Mouse (Mus musculus): ENCODE results near the gene Usmg5. TPM values are rescaled to one million over a fixed set of nuclear protein-coding genes. Genes with fewer than 3 reads are reported as not detected.
"Not testable (repeated sequence)": the region's sequence is repeated elsewhere in the genome, so short reads cannot be mapped to it uniquely, and the experiment has no call there.

Usmg5 gene
- 323 and 617 TPM in 2 replicates for polyA plus RNA-seq (2012; rRNA removed)

- DNase-seq, result peak; percentile 98
- Histone ChIP-seq H3K27ac (ENCODE audit: insufficient read depth, low read depth, low read length) (peak within 1 kb of the TSS; percentile 97), H3K4me3 (ENCODE audit: insufficient read depth, low read depth, low read length) (peak within 1 kb of the TSS; percentile 89), H3K4me1 (ENCODE audit: control insufficient read depth, insufficient read depth, low read length) (peaks cover 12% of the 10 kb centered on the region; the same call in 1 of the 2 replicates), H3K36me3 (ENCODE audit: control insufficient read depth, insufficient read depth, low read length) (no peaks in the 10 kb centered on the region; the same call in none of the 2 replicates), H3K27me3 (replicated peaks; ENCODE audit: control insufficient read depth, insufficient read depth, low read length) (no peaks in the 10 kb centered on the region)
- TF ChIP-seq CTCF (conservative IDR thresholded peaks at IDR 0.05; ENCODE audit: insufficient read depth, insufficient read length, low read depth, low read length) (no peak), POLR2A (IDR thresholded peaks at IDR 0.05; ENCODE audit: low read depth, low read length) (peak; percentile 17)
- under 1% methylated on average over 56 of the region's 56 CpGs for WGBS
These were observed at the start of gene Usmg5, which contains the start of gene Pdcd11 for GRCm38 (mm10) chr19:47090550-47091156. Usmg5 (minus strand) TSS chr19:47090647. Pdcd11 (plus strand) TSS chr19:47090768.

GRCm38 (mm10) chr19:47139611-47140010 is 49.2 kb upstream of the Usmg5 start:
- not testable (repeated sequence) for H3K27me3 ChIP-seq (replicated peaks; ENCODE audit: control insufficient read depth, insufficient read depth, low read length); H3K4me1 ChIP-seq (ENCODE audit: control insufficient read depth, insufficient read depth, low read length); H3K4me3 ChIP-seq (ENCODE audit: insufficient read depth, low read depth, low read length); DNase-seq; H3K27ac ChIP-seq (ENCODE audit: insufficient read depth, low read depth, low read length); H3K36me3 ChIP-seq (ENCODE audit: control insufficient read depth, insufficient read depth, low read length)
- 55% methylated on average over 7 of the region's 7 CpGs for WGBS

- H3K27me3 ChIP-seq (replicated peaks; ENCODE audit: control insufficient read depth, insufficient read depth, low read length), result no peaks in the 10 kb centered on the region
- H3K36me3 ChIP-seq (ENCODE audit: control insufficient read depth, insufficient read depth, low read length), result no peaks in the 10 kb centered on the region
- H3K4me1 ChIP-seq (ENCODE audit: control insufficient read depth, insufficient read depth, low read length), result no peaks in the 10 kb centered on the region
- peak; percentile 52 for DNase-seq
- peak within 1 kb of the TSS; percentile 75 for H3K27ac ChIP-seq (ENCODE audit: insufficient read depth, low read depth, low read length)
- TF ChIP-seq CTCF (conservative IDR thresholded peaks at IDR 0.05; ENCODE audit: insufficient read depth, insufficient read length, low read depth, low read length) (no peak), POLR2A (IDR thresholded peaks at IDR 0.05; ENCODE audit: low read depth, low read length) (no peak)
- 16% methylated on average over 28 of the region's 28 CpGs for WGBS
- H3K4me3 ChIP-seq (ENCODE audit: insufficient read depth, low read depth, low read length), result peak within 1 kb of the TSS; percentile 66
These were observed 47.4 kb upstream of the Usmg5 start, which contains the start of gene Calhm2 for GRCm38 (mm10) chr19:47137771-47138421. Calhm2 (minus strand) TSS chr19:47138294.

- H3K4me3 ChIP-seq (ENCODE audit: insufficient read depth, low read depth, low read length), result peak overlapping the region; percentile 66
- peak; percentile 62 for DNase-seq
- peak overlapping the region; percentile 75 for H3K27ac ChIP-seq (ENCODE audit: insufficient read depth, low read depth, low read length)
- H3K36me3 ChIP-seq (ENCODE audit: control insufficient read depth, insufficient read depth, low read length), result no peaks in the 10 kb centered on the region
- H3K4me1 ChIP-seq (ENCODE audit: control insufficient read depth, insufficient read depth, low read length), result no peaks in the 10 kb centered on the region
- TF ChIP-seq CTCF (conservative IDR thresholded peaks at IDR 0.05; ENCODE audit: insufficient read depth, insufficient read length, low read depth, low read length), result no peak
- TF ChIP-seq POLR2A (IDR thresholded peaks at IDR 0.05; ENCODE audit: low read depth, low read length), result no peak
- no peaks in the 10 kb centered on the region for H3K27me3 ChIP-seq (replicated peaks; ENCODE audit: control insufficient read depth, insufficient read depth, low read length)
- WGBS, result 22% methylated on average over 6 of the region's 6 CpGs
These were observed 46.7 kb upstream of the Usmg5 start for GRCm38 (mm10) chr19:47137051-47137581.

GRCm38 (mm10) chr19:47136170-47136569 is 45.7 kb upstream of the Usmg5 start:
- no peak for DNase-seq
- 87% methylated on average over 5 of the region's 5 CpGs for WGBS
- Histone ChIP-seq H3K27me3 (replicated peaks; ENCODE audit: control insufficient read depth, insufficient read depth, low read length) (no peaks in the 10 kb centered on the region), H3K36me3 (ENCODE audit: control insufficient read depth, insufficient read depth, low read length) (no peaks in the 10 kb centered on the region), H3K27ac (ENCODE audit: insufficient read depth, low read depth, low read length) (no peak overlapping the region), H3K4me1 (ENCODE audit: control insufficient read depth, insufficient read depth, low read length) (no peaks in the 10 kb centered on the region), H3K4me3 (ENCODE audit: insufficient read depth, low read depth, low read length) (no peak overlapping the region)
- no peak for TF ChIP-seq CTCF (conservative IDR thresholded peaks at IDR 0.05; ENCODE audit: insufficient read depth, insufficient read length, low read depth, low read length)
- no peak for TF ChIP-seq POLR2A (IDR thresholded peaks at IDR 0.05; ENCODE audit: low read depth, low read length)

GRCm38 (mm10) chr19:47135568-47135967 is 45.1 kb upstream of the Usmg5 start:
- Histone ChIP-seq H3K27ac (ENCODE audit: insufficient read depth, low read depth, low read length) (no peak overlapping the region), H3K27me3 (replicated peaks; ENCODE audit: control insufficient read depth, insufficient read depth, low read length) (no peaks in the 10 kb centered on the region), H3K4me1 (ENCODE audit: control insufficient read depth, insufficient read depth, low read length) (no peaks in the 10 kb centered on the region), H3K4me3 (ENCODE audit: insufficient read depth, low read depth, low read length) (no peak overlapping the region), H3K36me3 (ENCODE audit: control insufficient read depth, insufficient read depth, low read length) (no peaks in the 10 kb centered on the region)
- DNase-seq, result no peak
- WGBS, result 88% methylated on average over 17 of the region's 17 CpGs
- TF ChIP-seq POLR2A (IDR thresholded peaks at IDR 0.05; ENCODE audit: low read depth, low read length), result no peak
- TF ChIP-seq CTCF (conservative IDR thresholded peaks at IDR 0.05; ENCODE audit: insufficient read depth, insufficient read length, low read depth, low read length), result no peak

- H3K4me3 ChIP-seq (ENCODE audit: insufficient read depth, low read depth, low read length), result no peak overlapping the region
- no peak overlapping the region for H3K27ac ChIP-seq (ENCODE audit: insufficient read depth, low read depth, low read length)
- H3K36me3 ChIP-seq (ENCODE audit: control insufficient read depth, insufficient read depth, low read length), result no peaks in the 10 kb centered on the region
- WGBS, result 83% methylated on average over 7 of the region's 7 CpGs
- no peaks in the 10 kb centered on the region for H3K4me1 ChIP-seq (ENCODE audit: control insufficient read depth, insufficient read depth, low read length)
- H3K27me3 ChIP-seq (replicated peaks; ENCODE audit: control insufficient read depth, insufficient read depth, low read length), result no peaks in the 10 kb centered on the region
- peak; percentile 11 for DNase-seq
- no peak for TF ChIP-seq CTCF (conservative IDR thresholded peaks at IDR 0.05; ENCODE audit: insufficient read depth, insufficient read length, low read depth, low read length)
- no peak for TF ChIP-seq POLR2A (IDR thresholded peaks at IDR 0.05; ENCODE audit: low read depth, low read length)
These were observed 42.7 kb upstream of the Usmg5 start for GRCm38 (mm10) chr19:47133161-47133560.

Data from kidney, adult 2 months (tissue).